Mouse (Mus musculus): ENCODE data around the gene Tnrc18.

Gene Tnrc18

GRCm38 (mm10) chr5:142822286-142823095 lies 5.0 kb upstream of the Tnrc18 start:
- DNase-seq (ENCODE audit: low spot score) = peak; percentile 70

GRCm38 (mm10) chr5:142821974-142822285 lies 4.5 kb upstream of the Tnrc18 start:
- DNase-seq (ENCODE audit: low spot score) = no peak

- DNase-seq (ENCODE audit: low spot score) = peak; percentile 97
These were observed 4.0 kb upstream of the Tnrc18 start for GRCm38 (mm10) chr5:142821266-142821973.

- DNase-seq (ENCODE audit: low spot score) = peak; percentile 84
These were observed 3.1 kb upstream of the Tnrc18 start for GRCm38 (mm10) chr5:142820276-142821265.

- peak; percentile 84 for DNase-seq (ENCODE audit: low spot score)
These were observed 2.2 kb upstream of the Tnrc18 start for GRCm38 (mm10) chr5:142819385-142820275.

- peak; percentile 86 for DNase-seq (ENCODE audit: low spot score)
These were observed 1.2 kb upstream of the Tnrc18 start for GRCm38 (mm10) chr5:142818435-142819360.

- peak; percentile 65 for DNase-seq (ENCODE audit: low spot score)
These were observed 495 bp downstream of the Tnrc18 start for GRCm38 (mm10) chr5:142816811-142817523.

GRCm38 (mm10) chr5:142816031-142816810 lies 1.2 kb downstream of the Tnrc18 start:
- DNase-seq (ENCODE audit: low spot score) = peak; percentile 76

- DNase-seq (ENCODE audit: low spot score) = peak; percentile 66
These were observed 2.0 kb downstream of the Tnrc18 start for GRCm38 (mm10) chr5:142815421-142816001.

GRCm38 (mm10) chr5:142814711-142815420 lies 2.6 kb downstream of the Tnrc18 start:
- peak; percentile 60 for DNase-seq (ENCODE audit: low spot score)

- DNase-seq (ENCODE audit: low spot score) = peak; percentile 75
These were observed 3.3 kb downstream of the Tnrc18 start for GRCm38 (mm10) chr5:142814161-142814651.

- no peak for DNase-seq (ENCODE audit: low spot score)
These were observed 3.7 kb downstream of the Tnrc18 start for GRCm38 (mm10) chr5:142813722-142814111.

- peak; percentile 91 for DNase-seq (ENCODE audit: low spot score)
These were observed 4.3 kb downstream of the Tnrc18 start for GRCm38 (mm10) chr5:142812976-142813721.

GRCm38 (mm10) chr5:142812621-142812975 lies 4.9 kb downstream of the Tnrc18 start:
- DNase-seq (ENCODE audit: low spot score) = no peak

- no peak for DNase-seq (ENCODE audit: low spot score)
These were observed 5.5 kb downstream of the Tnrc18 start for GRCm38 (mm10) chr5:142811870-142812443.
